Mouse (Mus musculus) E14TG2a.4 (cell line): ENCODE measurements around the gene Gm9972.

Experiments used
- H3K27me3 ChIP-seq: 2 replicates; pipeline ENCODE4 v1.6.1; 2014; ENCODE audit warnings: low read length, control low read depth; ENCODE audit not compliant: insufficient read depth
- H3K36me3 ChIP-seq: 2 replicates; pipeline ENCODE4 v1.6.1; 2014; ENCODE audit warnings: low read length, control low read depth; ENCODE audit not compliant: insufficient read depth
- H3K4me1 ChIP-seq: replicated peaks from 2 replicates; pipeline ENCODE4 v1.6.1; 2014; ENCODE audit warnings: low read depth, low read length, control low read depth
- H3K4me3 ChIP-seq: replicated peaks from 2 replicates; pipeline ENCODE4 v1.5.1; 2014; ENCODE audit warnings: mild to moderate bottlenecking, low read length
- H3K9me3 ChIP-seq: 2 replicates; pipeline ENCODE4 v1.6.1; 2014; ENCODE audit warnings: low read length, control low read depth
- CTCF ChIP-seq: conservative IDR thresholded peaks from 2 replicates; pipeline ENCODE4 v1.5.1; 2014; ENCODE audit warnings: low read length
- NANOG ChIP-seq: IDR thresholded peaks from 2 replicates; pipeline ENCODE4 v1.6.1; 2014; ENCODE audit warnings: borderline replicate concordance, low read length, mixed read lengths
- POU5F1 ChIP-seq: IDR thresholded peaks from 2 replicates; pipeline ENCODE4 v1.6.1; 2014; ENCODE audit warnings: low read length, borderline replicate concordance

Gm9972 gene

DNA sequence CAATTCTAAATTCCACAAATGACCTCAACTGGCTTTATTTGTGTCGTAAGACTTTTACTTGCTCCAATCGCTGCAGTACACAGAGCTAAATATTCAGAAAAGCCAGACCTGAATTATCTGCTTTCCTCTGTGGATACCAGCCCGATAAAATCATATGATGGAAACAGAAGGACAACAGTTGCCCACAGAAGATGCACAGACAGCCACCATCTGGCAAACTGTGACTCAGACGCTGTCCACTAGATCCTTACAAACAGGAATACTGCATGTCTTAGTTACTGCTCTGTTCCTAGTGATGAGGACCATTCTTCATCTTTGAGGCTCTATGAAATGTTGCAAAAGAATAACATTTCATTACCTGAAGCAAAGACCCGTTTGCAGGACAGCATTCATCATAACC is 19.4 kb downstream of the Gm9972 start:
- TF ChIP-seq CTCF (no peak), NANOG (no peak), POU5F1 (no peak)
- Histone ChIP-seq H3K4me3 (no peak overlapping the region), H3K4me1 (peaks cover 4% of the 10 kb centered on the region; the same call in 1 of the 2 replicates), H3K27me3 (no peaks in the 10 kb centered on the region), H3K9me3 (no peaks in the 10 kb centered on the region), H3K36me3 (no peaks in the 10 kb centered on the region)

DNA sequence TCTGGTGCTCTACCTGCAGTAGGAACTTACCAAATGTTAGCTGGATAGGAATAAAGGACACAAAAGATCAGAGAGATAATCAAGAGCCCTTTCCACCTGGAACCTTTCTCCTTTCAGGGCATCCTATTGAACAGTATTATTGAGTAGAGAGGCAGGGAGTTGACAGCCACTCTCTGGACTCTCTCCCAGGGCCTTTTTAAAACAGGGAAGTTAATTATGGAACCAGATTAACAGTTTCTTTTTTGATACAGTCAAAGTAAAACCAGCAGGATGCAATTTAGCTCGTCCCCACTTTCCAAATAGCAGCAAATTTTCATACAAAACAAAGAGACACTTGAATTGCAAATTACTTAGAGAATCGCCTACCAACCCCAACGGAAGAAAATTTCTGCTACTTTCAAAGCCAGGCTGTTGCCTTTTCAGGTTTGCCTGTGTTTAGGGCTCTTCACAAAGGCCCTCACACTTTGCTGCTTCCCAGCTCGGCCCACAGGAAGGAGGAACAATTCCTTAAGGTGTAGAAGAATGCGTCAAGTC is 24.0 kb downstream of the Gm9972 start:
- Histone ChIP-seq H3K9me3 (no peaks in the 10 kb centered on the region), H3K4me1 (peaks cover 4% of the 10 kb centered on the region; the same call in 1 of the 2 replicates), H3K27me3 (no peaks in the 10 kb centered on the region), H3K36me3 (no peaks in the 10 kb centered on the region), H3K4me3 (no peak overlapping the region)
- TF ChIP-seq NANOG (no peak), CTCF (no peak), POU5F1 (no peak)

DNA sequence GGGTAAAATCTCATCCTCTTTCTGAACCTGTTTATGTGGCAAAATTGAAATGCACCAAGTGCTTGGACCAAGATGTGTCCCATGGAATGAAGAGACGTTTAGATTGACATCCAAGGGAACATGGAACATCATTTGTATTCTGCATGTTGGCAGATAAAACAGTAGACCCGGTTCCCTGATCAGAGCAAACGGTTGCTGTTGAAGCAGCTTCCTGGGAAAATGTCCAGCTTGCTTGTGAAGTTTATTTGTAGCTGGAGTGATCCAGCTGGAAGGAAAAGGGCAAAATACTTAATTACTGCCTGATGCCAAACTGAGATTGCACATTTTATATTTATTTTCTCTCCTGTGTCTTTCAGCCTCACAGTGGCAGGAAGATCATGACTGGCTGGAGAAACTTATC is 26.7 kb downstream of the Gm9972 start:
- Histone ChIP-seq H3K36me3 (no peaks in the 10 kb centered on the region), H3K27me3 (no peaks in the 10 kb centered on the region), H3K9me3 (no peaks in the 10 kb centered on the region), H3K4me3 (no peak overlapping the region), H3K4me1 (peaks cover 4% of the 10 kb centered on the region; the same call in 1 of the 2 replicates)
- no peak for TF ChIP-seq NANOG
- TF ChIP-seq CTCF, result no peak
- TF ChIP-seq POU5F1, result no peak

GRCm38 (mm10) chr11:43086309-43087050 is 50.9 kb downstream of the Gm9972 start:
- Histone ChIP-seq H3K36me3 (no peaks in the 10 kb centered on the region), H3K4me3 (no peak overlapping the region), H3K27me3 (no peaks in the 10 kb centered on the region), H3K4me1 (no peaks in the 10 kb centered on the region), H3K9me3 (no peaks in the 10 kb centered on the region)
- TF ChIP-seq CTCF, result no peak
- TF ChIP-seq NANOG, result no peak
